Mouse (Mus musculus) splenic B cell, adult 2 months (primary cell): ENCODE data around the gene Ppp1r3d.

Experiments used
- DNase-seq: peaks from one replicate; pipeline ENCODE4 v3.0.0-alpha.2; 2011; ENCODE audit warnings: low read depth, low spot score
- H3K27me3 ChIP-seq: 2 replicates; pipeline ENCODE4 v1.6.1; 2012; ENCODE audit warnings: mild to moderate bottlenecking, low read length, moderate library complexity, mixed read lengths; ENCODE audit not compliant: control insufficient read depth, poor library complexity, insufficient read depth, severe bottlenecking
- H3K36me3 ChIP-seq: 2 replicates; pipeline ENCODE4 v1.6.1; 2012; ENCODE audit warnings: mild to moderate bottlenecking, low read length, moderate library complexity, mixed read lengths; ENCODE audit not compliant: control insufficient read depth, poor library complexity, insufficient read depth, severe bottlenecking

The Ppp1r3d gene

GRCm38 (mm10) chr2:178414261-178415149, at the start of gene Ppp1r3d, which contains the start of gene Fam217b:
Gene Ppp1r3d, minus strand, starts transcription at chr2:178414472.
Gene Fam217b, plus strand, starts transcription at chr2:178414524.
- no peaks in the 10 kb centered on the region for H3K36me3 ChIP-seq
- no peaks in the 10 kb centered on the region for H3K27me3 ChIP-seq
- DNase-seq = no peak

- no peaks in the 10 kb centered on the region for H3K27me3 ChIP-seq
- DNase-seq = no peak
- H3K36me3 ChIP-seq = no peaks in the 10 kb centered on the region
Observed at GRCm38 (mm10) chr2:178460353-178460752, 46.1 kb upstream of the Ppp1r3d start.

GRCm38 (mm10) chr2:178457414-178457813, 43.1 kb upstream of the Ppp1r3d start:
- DNase-seq = no peak
- H3K27me3 ChIP-seq = no peaks in the 10 kb centered on the region
- H3K36me3 ChIP-seq = no peaks in the 10 kb centered on the region

GRCm38 (mm10) chr2:178454664-178455516, 40.6 kb upstream of the Ppp1r3d start:
- Histone ChIP-seq H3K36me3 (no peaks in the 10 kb centered on the region), H3K27me3 (no peaks in the 10 kb centered on the region)
- no peak for DNase-seq

- no peaks in the 10 kb centered on the region for H3K36me3 ChIP-seq
- no peaks in the 10 kb centered on the region for H3K27me3 ChIP-seq
- no peak for DNase-seq
Observed at GRCm38 (mm10) chr2:178450961-178451360, 36.7 kb upstream of the Ppp1r3d start.

- DNase-seq = no peak
- no peaks in the 10 kb centered on the region for H3K27me3 ChIP-seq
- H3K36me3 ChIP-seq = no peaks in the 10 kb centered on the region
Observed at GRCm38 (mm10) chr2:178450236-178450635, 36.0 kb upstream of the Ppp1r3d start.

GRCm38 (mm10) chr2:178449386-178449785, 35.1 kb upstream of the Ppp1r3d start:
- Histone ChIP-seq H3K36me3 (no peaks in the 10 kb centered on the region), H3K27me3 (no peaks in the 10 kb centered on the region)
- DNase-seq = no peak

- Histone ChIP-seq H3K27me3 (no peaks in the 10 kb centered on the region), H3K36me3 (no peaks in the 10 kb centered on the region)
- DNase-seq = no peak
Observed at GRCm38 (mm10) chr2:178437311-178437710, 23.0 kb upstream of the Ppp1r3d start.

GRCm38 (mm10) chr2:178433903-178434302, 19.6 kb upstream of the Ppp1r3d start:
- DNase-seq = no peak
- Histone ChIP-seq H3K27me3 (no peaks in the 10 kb centered on the region), H3K36me3 (no peaks in the 10 kb centered on the region)

- no peaks in the 10 kb centered on the region for H3K36me3 ChIP-seq
- no peak for DNase-seq
- H3K27me3 ChIP-seq = no peaks in the 10 kb centered on the region
Observed at GRCm38 (mm10) chr2:178433495-178433894, 19.2 kb upstream of the Ppp1r3d start.

GRCm38 (mm10) chr2:178430231-178430630, 16.0 kb upstream of the Ppp1r3d start, which contains the start of gene Cdh26:
Gene Cdh26, plus strand, starts transcription at chr2:178430531.
- Histone ChIP-seq H3K27me3 (no peaks in the 10 kb centered on the region), H3K36me3 (no peaks in the 10 kb centered on the region)
- no peak for DNase-seq

GRCm38 (mm10) chr2:178429426-178429825, 15.2 kb upstream of the Ppp1r3d start:
- no peaks in the 10 kb centered on the region for H3K27me3 ChIP-seq
- DNase-seq = no peak
- no peaks in the 10 kb centered on the region for H3K36me3 ChIP-seq

- H3K36me3 ChIP-seq = no peaks in the 10 kb centered on the region
- no peaks in the 10 kb centered on the region for H3K27me3 ChIP-seq
- DNase-seq = no peak
Observed at GRCm38 (mm10) chr2:178428676-178429075, 14.4 kb upstream of the Ppp1r3d start.

GRCm38 (mm10) chr2:178428183-178428582, 13.9 kb upstream of the Ppp1r3d start:
- no peaks in the 10 kb centered on the region for H3K27me3 ChIP-seq
- DNase-seq = no peak
- no peaks in the 10 kb centered on the region for H3K36me3 ChIP-seq

- H3K27me3 ChIP-seq = no peaks in the 10 kb centered on the region
- no peaks in the 10 kb centered on the region for H3K36me3 ChIP-seq
- DNase-seq = no peak
Observed at GRCm38 (mm10) chr2:178427181-178427580, 12.9 kb upstream of the Ppp1r3d start.
